Mouse (Mus musculus): Measurements from ENCODE around the gene Inafm1.
"Not testable (repeated sequence)": the region's sequence is repeated elsewhere in the genome, so short reads cannot be mapped to it uniquely, and the experiment has no call there.

Gene Inafm1

GRCm38 (mm10) chr7:16273081-16273765 is at the start of gene Inafm1:
Gene Inafm1 (minus strand): TSS chr7:16273617.
- DNase-seq (ENCODE audit: low read depth), result peak; percentile 99

- DNase-seq (ENCODE audit: low read depth), result no peak
These were observed 47.1 kb upstream of the Inafm1 start for GRCm38 (mm10) chr7:16320479-16320878.

GRCm38 (mm10) chr7:16319216-16319615 is 45.8 kb upstream of the Inafm1 start:
- no peak for DNase-seq (ENCODE audit: low read depth)

GRCm38 (mm10) chr7:16317094-16317493 is 43.7 kb upstream of the Inafm1 start:
- DNase-seq (ENCODE audit: low read depth), result no peak

- DNase-seq (ENCODE audit: low read depth), result no peak
These were observed 41.9 kb upstream of the Inafm1 start for GRCm38 (mm10) chr7:16315222-16315759.

GRCm38 (mm10) chr7:16314221-16314775 is 40.9 kb upstream of the Inafm1 start:
- DNase-seq (ENCODE audit: low read depth), result no peak

GRCm38 (mm10) chr7:16313481-16314220 is 40.2 kb upstream of the Inafm1 start:
- peak; percentile 82 for DNase-seq (ENCODE audit: low read depth)

- DNase-seq (ENCODE audit: low read depth), result peak; percentile 99
These were observed 39.4 kb upstream of the Inafm1 start for GRCm38 (mm10) chr7:16312672-16313311.

- DNase-seq (ENCODE audit: low read depth), result peak; percentile 68
These were observed 38.7 kb upstream of the Inafm1 start for GRCm38 (mm10) chr7:16312011-16312671.

GRCm38 (mm10) chr7:16311453-16312004 is 38.1 kb upstream of the Inafm1 start:
- peak; percentile 76 for DNase-seq (ENCODE audit: low read depth)

- peak; percentile 78 for DNase-seq (ENCODE audit: low read depth)
These were observed 37.4 kb upstream of the Inafm1 start for GRCm38 (mm10) chr7:16310521-16311452.

GRCm38 (mm10) chr7:16310020-16310520 is 36.7 kb upstream of the Inafm1 start:
- peak; percentile 93 for DNase-seq (ENCODE audit: low read depth)

- DNase-seq (ENCODE audit: low read depth), result peak; percentile 94
These were observed 36.1 kb upstream of the Inafm1 start for GRCm38 (mm10) chr7:16309318-16310019.

- DNase-seq (ENCODE audit: low read depth), result peak; percentile 84
These were observed 35.3 kb upstream of the Inafm1 start for GRCm38 (mm10) chr7:16308555-16309317.

GRCm38 (mm10) chr7:16308093-16308492 is 34.7 kb upstream of the Inafm1 start, which contains the start of gene Bbc3:
Gene Bbc3 (plus strand): TSS chr7:16308393.
- not testable (repeated sequence) for DNase-seq (ENCODE audit: low read depth)

GRCm38 (mm10) chr7:16307141-16307540 is 33.7 kb upstream of the Inafm1 start:
- DNase-seq (ENCODE audit: low read depth), result not testable (repeated sequence)

- DNase-seq (ENCODE audit: low read depth), result peak; percentile 70
These were observed 26.1 kb upstream of the Inafm1 start for GRCm38 (mm10) chr7:16299419-16300035.

GRCm38 (mm10) chr7:16298927-16299326 is 25.5 kb upstream of the Inafm1 start:
- DNase-seq (ENCODE audit: low read depth), result no peak

Data from 416B (cell line).